Mouse (Mus musculus) forebrain, embryonic 10.5 days (tissue): ENCODE data around the gene Acadl. TPM values are rescaled to one million over a fixed set of nuclear protein-coding genes. Genes with fewer than 3 reads are reported as not detected.

Source experiments
- DNase-seq: peaks from one replicate; pipeline ENCODE4 v3.0.0-alpha.2; 2017; ENCODE audit warnings: low spot score; ENCODE audit errors: extremely low spot score
- H3K27ac ChIP-seq: fragments of 300-500 bp; sonication (generic); 2 replicates; pipeline ENCODE4 v1.5.1; 2016; ENCODE audit warnings: mild to moderate bottlenecking
- H3K27me3 ChIP-seq: fragments of 300-500 bp; sonication (generic); 2 replicates; pipeline ENCODE4 v1.6.1; 2016; ENCODE audit warnings: mild to moderate bottlenecking; ENCODE audit not compliant: poor library complexity, severe bottlenecking
- H3K36me3 ChIP-seq: fragments of 300-500 bp; sonication (generic); replicated peaks from 2 replicates; pipeline ENCODE4 v1.6.1; 2016; ENCODE audit warnings: mild to moderate bottlenecking, moderate library complexity
- H3K4me1 ChIP-seq: fragments of 300-500 bp; sonication (generic); 2 replicates; pipeline ENCODE4 v1.6.1; 2016
- H3K4me3 ChIP-seq: fragments of 300-500 bp; sonication (generic); 2 replicates; pipeline ENCODE4 v1.5.1; 2016; ENCODE audit warnings: mild to moderate bottlenecking, moderate library complexity
- H3K9me3 ChIP-seq: fragments of 300-500 bp; sonication (generic); 2 replicates; pipeline ENCODE4 v1.6.1; 2016; ENCODE audit warnings: mild to moderate bottlenecking, moderate library complexity
- WGBS: fragments of 180-500 bp; shearing (Covaris S2); methylation state at CpG from one replicate; pipeline ENCODE4 v1.1.7; 2016; 5-methylcytosine and 5-hydroxymethylcytosine counted together
- polyA plus RNA-seq: library from polyadenylated mRNA; unstranded; fragments of >200 nt; fragmentation: Nextera tagmentation; extraction: Ambion mirVana; gene quantifications from 2 replicates; pipeline ENCODE4 v1.2.1, GENCODE M21; 2016

Gene Acadl
- polyA plus RNA-seq, 1 experiment from 2014 or later, result 40.8 TPM

- no peaks in the 10 kb centered on the region for H3K27me3 ChIP-seq
- no peaks in the 10 kb centered on the region for H3K4me1 ChIP-seq
- no peaks in the 10 kb centered on the region for H3K36me3 ChIP-seq
- no peak for DNase-seq
- H3K4me3 ChIP-seq, result no peak overlapping the region
- H3K27ac ChIP-seq, result no peak overlapping the region
- no peaks in the 10 kb centered on the region for H3K9me3 ChIP-seq
- 91% methylated on average over 7 of the region's 7 CpGs for WGBS
These were observed 30.4 kb downstream of the Acadl start for GRCm38 (mm10) chr1:66832636-66833165.

DNA sequence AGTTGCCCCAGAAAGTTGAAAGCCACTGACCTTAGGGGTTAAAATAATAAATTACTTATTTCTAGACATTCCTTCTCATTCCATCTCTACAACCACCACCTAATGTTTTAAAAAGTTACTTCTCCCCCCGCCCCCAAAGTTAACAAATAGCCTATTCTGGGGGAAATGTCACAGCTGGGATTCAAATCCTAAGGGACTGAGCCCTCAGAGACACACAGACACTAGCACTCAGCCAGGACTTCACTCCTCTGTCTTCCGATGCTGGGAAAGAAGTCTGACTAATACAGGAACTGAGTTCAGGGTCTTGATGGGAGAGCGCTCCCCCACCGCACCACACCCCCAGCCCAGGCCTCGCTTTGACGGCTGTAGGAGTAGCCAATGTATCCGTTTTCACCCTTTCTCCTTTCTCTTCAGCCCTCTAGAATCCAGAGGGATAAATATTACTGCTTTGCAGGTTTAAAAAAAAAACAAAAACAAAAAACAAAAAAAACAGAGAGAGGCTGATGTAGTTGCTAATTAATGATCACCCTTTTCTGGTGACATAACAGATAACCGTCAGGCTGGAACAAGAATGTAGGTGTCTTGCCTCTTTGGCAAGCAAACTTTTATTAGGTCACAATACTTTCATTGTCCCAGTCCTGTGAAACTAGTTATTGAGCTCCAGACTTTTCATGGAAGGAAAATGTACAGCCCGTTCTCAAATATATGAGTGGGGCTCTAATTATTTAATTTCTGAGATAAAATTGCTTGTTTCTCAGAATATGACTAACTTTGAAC is 31.1 kb downstream of the Acadl start:
- Histone ChIP-seq H3K4me1 (no peaks in the 10 kb centered on the region), H3K4me3 (no peak overlapping the region), H3K9me3 (no peaks in the 10 kb centered on the region), H3K27me3 (no peaks in the 10 kb centered on the region), H3K36me3 (no peaks in the 10 kb centered on the region), H3K27ac (no peak overlapping the region)
- no peak for DNase-seq
- 76% methylated on average over 9 of the region's 9 CpGs for WGBS

GRCm38 (mm10) chr1:66829400-66830080 is 33.5 kb downstream of the Acadl start:
- DNase-seq, result no peak
- Histone ChIP-seq H3K36me3 (no peaks in the 10 kb centered on the region), H3K9me3 (no peaks in the 10 kb centered on the region), H3K4me1 (no peaks in the 10 kb centered on the region), H3K4me3 (no peak overlapping the region), H3K27ac (no peak overlapping the region), H3K27me3 (no peaks in the 10 kb centered on the region)
- WGBS, result 83% methylated on average over 9 of the region's 9 CpGs

- H3K4me3 ChIP-seq, result no peak overlapping the region
- peaks cover 30% of the 10 kb centered on the region for H3K27me3 ChIP-seq
- WGBS, result 82% methylated on average over 9 of the region's 9 CpGs
- no peaks in the 10 kb centered on the region for H3K9me3 ChIP-seq
- H3K4me1 ChIP-seq, result peaks cover 7% of the 10 kb centered on the region; the same call in 1 of the 2 replicates
- H3K36me3 ChIP-seq, result no peaks in the 10 kb centered on the region
- DNase-seq, result no peak
- H3K27ac ChIP-seq, result no peak overlapping the region
These were observed 41.1 kb downstream of the Acadl start for GRCm38 (mm10) chr1:66821966-66822365.

DNA sequence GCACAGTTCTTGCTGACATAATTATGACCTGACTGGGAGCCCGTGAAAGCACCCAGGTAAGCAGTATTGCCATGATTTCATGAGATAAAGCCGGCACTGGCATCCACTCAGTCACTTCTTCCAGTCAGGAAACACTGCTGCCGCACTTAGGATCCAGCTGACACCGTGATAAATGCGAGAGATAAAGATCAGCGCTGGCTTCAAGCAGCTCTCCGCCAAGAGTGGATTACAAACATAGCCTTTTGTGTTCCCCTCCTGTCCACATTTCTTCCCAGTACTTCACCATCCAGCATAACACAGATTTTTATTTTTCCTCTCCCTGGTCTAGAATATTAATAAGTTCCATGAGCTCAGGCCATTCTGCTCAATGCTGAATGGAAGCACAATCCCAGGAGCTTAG is 42.8 kb downstream of the Acadl start:
- Histone ChIP-seq H3K27me3 (peaks cover 30% of the 10 kb centered on the region), H3K4me3 (no peak overlapping the region), H3K36me3 (no peaks in the 10 kb centered on the region), H3K27ac (no peak overlapping the region), H3K9me3 (no peaks in the 10 kb centered on the region), H3K4me1 (peaks cover 13% of the 10 kb centered on the region)
- no peak for DNase-seq
- 53% methylated on average over 7 of the region's 7 CpGs for WGBS

DNA sequence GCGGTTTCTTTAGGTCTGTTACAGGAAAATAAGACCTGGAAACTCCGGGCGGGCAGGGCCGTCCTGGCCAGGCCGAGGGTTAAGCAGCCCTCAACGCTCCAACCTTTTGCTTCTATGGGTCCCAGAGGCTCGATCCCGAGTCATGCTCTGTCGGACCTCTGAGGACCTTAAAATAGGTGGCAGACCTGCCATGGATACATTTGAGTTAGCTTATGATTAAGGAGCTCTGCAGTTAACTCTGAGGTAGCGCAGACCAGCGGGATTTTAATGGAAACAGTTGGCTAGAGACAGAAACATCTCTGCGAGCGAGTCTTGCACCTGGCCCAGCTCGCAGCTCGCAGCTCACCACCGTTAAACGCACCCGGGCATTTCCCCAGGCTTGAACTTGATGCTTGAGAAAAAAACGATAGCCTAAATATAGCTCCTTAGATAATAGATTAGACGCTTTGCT is 45.2 kb downstream of the Acadl start:
- Histone ChIP-seq H3K9me3 (no peaks in the 10 kb centered on the region), H3K27me3 (peaks cover 30% of the 10 kb centered on the region), H3K4me3 (peak overlapping the region; percentile 84), H3K4me1 (peaks cover 13% of the 10 kb centered on the region), H3K36me3 (no peaks in the 10 kb centered on the region), H3K27ac (peak overlapping the region; percentile 99)
- no peak for DNase-seq
- WGBS, result under 1% methylated on average over 20 of the region's 20 CpGs

DNA sequence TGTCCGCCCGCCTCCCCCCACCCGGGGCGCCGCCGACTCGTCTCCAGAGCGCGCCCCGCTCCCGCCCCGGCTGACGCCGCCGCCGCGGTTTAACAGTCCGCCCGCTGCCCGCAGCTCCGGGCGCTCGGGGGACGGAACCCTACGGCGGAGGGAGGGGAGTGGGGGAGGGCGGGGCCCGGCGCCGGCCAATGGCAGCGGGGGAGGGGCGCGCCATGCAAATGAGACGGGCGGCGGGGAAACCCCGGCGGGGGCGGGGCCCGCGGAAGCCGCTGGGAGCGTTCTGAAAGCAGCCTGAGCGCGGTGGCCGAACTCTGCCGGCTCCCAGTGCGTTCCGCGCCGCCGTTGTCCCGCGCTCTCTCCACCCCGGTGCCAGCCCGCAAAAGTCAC is 45.6 kb downstream of the Acadl start, which contains the start of gene Kansl1l:
Kansl1l (minus strand) TSS at position 110 of the 387 bp plus-strand sequence.
- peaks cover 30% of the 10 kb centered on the region for H3K27me3 ChIP-seq
- H3K27ac ChIP-seq, result peak within 1 kb of the TSS; percentile 99
- H3K4me3 ChIP-seq, result peak within 1 kb of the TSS; percentile 84
- no peaks in the 10 kb centered on the region for H3K36me3 ChIP-seq
- WGBS, result 1% methylated on average over 31 of the region's 56 CpGs
- peak; percentile 90 for DNase-seq
- no peaks in the 10 kb centered on the region for H3K9me3 ChIP-seq
- peaks cover 13% of the 10 kb centered on the region for H3K4me1 ChIP-seq

- under 1% methylated on average over 57 of the region's 63 CpGs for WGBS
These were observed 46.1 kb downstream of the Acadl start for GRCm38 (mm10) chr1:66816837-66817452.

DNA sequence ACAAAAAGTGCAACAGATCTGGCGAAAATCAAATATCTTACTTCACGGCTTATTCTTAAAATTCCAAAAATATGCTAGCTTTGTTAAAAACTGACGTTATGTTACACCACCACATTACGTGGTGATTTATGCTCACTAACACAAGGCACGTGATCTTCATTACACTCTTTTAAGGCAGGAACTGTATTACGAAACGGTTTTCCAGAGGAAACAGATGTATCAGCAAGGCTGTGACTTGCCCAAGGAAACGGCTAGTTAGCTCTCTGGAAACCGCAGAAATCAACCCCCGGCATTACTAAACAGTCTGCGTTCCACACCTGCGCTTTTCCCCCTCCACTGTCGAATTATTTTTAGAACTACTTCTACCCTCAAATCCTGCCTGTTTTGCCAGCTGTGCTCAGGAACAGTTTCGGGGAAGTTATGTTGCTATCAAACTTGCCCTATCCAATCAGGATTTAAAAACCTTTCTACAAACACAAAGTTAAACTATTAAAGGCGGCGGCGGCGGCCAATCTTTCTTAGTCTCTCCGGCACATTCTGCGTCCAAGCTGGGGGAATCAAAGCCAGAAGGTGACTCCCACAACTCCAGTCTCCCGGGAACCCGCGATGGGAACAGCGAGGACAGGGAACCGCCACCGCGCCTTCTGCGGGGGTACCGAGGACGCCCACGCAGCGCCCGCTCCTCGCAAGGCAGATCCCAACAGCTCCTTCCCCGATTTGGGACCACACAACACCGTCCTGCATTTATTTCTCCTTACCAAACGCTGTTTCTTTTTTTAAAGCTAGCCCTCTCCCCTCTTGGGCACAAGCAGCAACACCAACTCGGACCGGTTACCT is 46.9 kb downstream of the Acadl start:
- WGBS, result 1% methylated on average over 39 of the region's 39 CpGs
- no peaks in the 10 kb centered on the region for H3K36me3 ChIP-seq

More at GRCm38 (mm10) chr1:66816837-66817452, 46.1 kb downstream of the Acadl start:
- Histone ChIP-seq H3K9me3 (no peaks in the 10 kb centered on the region), H3K36me3 (no peaks in the 10 kb centered on the region), H3K4me3 (peak overlapping the region; percentile 84), H3K4me1 (peaks cover 13% of the 10 kb centered on the region), H3K27me3 (peaks cover 30% of the 10 kb centered on the region), H3K27ac (peak overlapping the region; percentile 99)
- DNase-seq, result peak; percentile 97

DNA sequence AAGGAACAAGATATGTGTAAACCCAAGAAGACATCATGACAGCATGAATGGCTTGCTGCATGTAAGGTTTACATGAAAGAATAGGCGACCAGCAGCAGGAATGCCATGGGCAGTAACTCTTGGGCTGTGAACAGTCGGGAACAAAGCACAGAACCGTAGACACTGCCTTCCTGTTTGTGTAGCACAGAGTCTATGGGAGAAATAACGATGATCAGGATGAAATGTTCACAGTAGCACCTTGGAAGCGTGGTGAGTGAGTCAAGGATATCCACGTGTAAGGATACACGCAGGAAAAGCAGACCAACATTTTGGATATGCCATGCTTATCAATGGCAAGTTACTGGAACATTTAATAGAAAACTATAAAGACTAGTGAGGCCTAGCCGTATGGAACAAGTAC is 48.3 kb downstream of the Acadl start:
- 75% methylated on average over 8 of the region's 8 CpGs for WGBS
- Histone ChIP-seq H3K4me3 (no peak overlapping the region), H3K4me1 (peaks cover 5% of the 10 kb centered on the region; the same call in 1 of the 2 replicates), H3K36me3 (no peaks in the 10 kb centered on the region), H3K27me3 (peaks cover 18% of the 10 kb centered on the region), H3K27ac (no peak overlapping the region), H3K9me3 (no peaks in the 10 kb centered on the region)
- DNase-seq, result no peak

More for the DNA sequence above, 46.9 kb downstream of the Acadl start:
- peaks cover 30% of the 10 kb centered on the region for H3K27me3 ChIP-seq
- peak overlapping the region; percentile 99 for H3K27ac ChIP-seq
- H3K4me3 ChIP-seq, result peak overlapping the region; percentile 84
- peak; percentile 64 for DNase-seq
- peaks cover 13% of the 10 kb centered on the region for H3K4me1 ChIP-seq
- no peaks in the 10 kb centered on the region for H3K9me3 ChIP-seq

GRCm38 (mm10) chr1:66813191-66813590 is 49.9 kb downstream of the Acadl start:
- DNase-seq, result no peak
- Histone ChIP-seq H3K4me3 (no peak overlapping the region), H3K36me3 (no peaks in the 10 kb centered on the region), H3K9me3 (no peaks in the 10 kb centered on the region), H3K27me3 (peaks cover 2% of the 10 kb centered on the region; the same call in 1 of the 2 replicates), H3K4me1 (peaks cover 5% of the 10 kb centered on the region; the same call in 1 of the 2 replicates), H3K27ac (no peak overlapping the region)
- 84% methylated on average over 1 of the region's 1 CpGs for WGBS

DNA sequence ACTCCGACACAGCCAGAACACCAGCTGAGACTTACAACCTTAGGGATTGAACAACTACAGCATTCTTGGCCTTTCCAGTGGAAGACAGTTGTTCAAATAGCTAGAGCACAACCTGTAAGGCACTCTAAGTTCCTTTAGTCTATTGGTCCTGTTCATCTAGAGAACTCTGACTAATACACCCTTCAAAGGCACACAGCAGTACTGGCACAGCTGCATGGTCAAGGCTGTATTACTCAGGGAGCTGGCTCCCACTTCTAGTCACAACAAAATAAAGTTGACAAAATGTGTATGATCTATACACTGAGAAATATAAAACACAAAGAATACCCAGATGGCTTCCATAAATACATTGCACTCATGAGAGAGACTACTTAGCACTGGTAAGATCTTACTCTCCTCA is 56.3 kb downstream of the Acadl start:
- DNase-seq, result no peak
- H3K9me3 ChIP-seq, result no peaks in the 10 kb centered on the region
- WGBS, result 85% methylated on average over 1 of the region's 1 CpGs
- no peaks in the 10 kb centered on the region for H3K4me1 ChIP-seq
- peaks cover 1% of the 10 kb centered on the region; the same call in 1 of the 2 replicates for H3K36me3 ChIP-seq
- no peaks in the 10 kb centered on the region for H3K27me3 ChIP-seq
- H3K4me3 ChIP-seq, result no peak overlapping the region
- no peak overlapping the region for H3K27ac ChIP-seq
